21 mouse cellular contexts compared by ENCODE assay signal in the genomic region with DNA sequence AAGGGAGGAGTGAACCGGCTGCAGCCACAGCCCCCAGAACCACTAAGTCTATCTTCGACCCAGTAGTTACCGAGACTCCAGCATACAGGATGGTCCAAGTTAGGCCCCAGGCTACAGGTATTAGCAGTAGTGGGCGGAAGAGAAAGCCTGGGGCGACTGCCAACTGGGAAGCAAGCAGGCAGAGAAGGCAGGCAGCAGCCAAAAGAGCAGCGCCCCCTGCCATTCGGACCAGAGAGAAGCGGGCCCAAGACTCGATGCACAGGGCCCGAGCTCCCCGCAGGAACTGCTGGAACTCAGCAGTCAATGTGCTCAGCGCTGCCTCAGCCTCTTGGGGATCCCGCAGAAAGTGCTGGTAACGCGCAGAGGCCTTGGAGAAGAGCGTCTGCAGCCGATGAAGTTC. TPM values are rescaled to one million over a fixed set of nuclear protein-coding genes. Genes with fewer than 3 reads are reported as not detected.
A peak's percentile ranks its signal among the peaks of the same experiment; 100 is the strongest.
DNase-seq lines count a peak whose midpoint lies in the region; ATAC-seq and TF ChIP-seq lines count a peak whose summit lies in the region.
"Had no signal": no experiment of that assay in that cellular context is flagged by ENCODE, and none has a peak within 500 bp of the region (broad histone marks: within the 10 kb centered on the region; RNA-seq: fewer than 3 reads in every experiment).

No protein-coding gene starts in this region.

- 82% methylated on average over 17 of the region's 17 CpGs for WGBS in liver, embryonic 14.5 days (ENCODE audit: insufficient replicate concordance)
- WGBS in liver, embryonic 12.5 days (ENCODE audit: insufficient replicate concordance) = 89% methylated on average over 17 of the region's 17 CpGs
- WGBS in intestine, embryonic 16.5 days = 81% methylated on average over 17 of the region's 17 CpGs

- H3K27ac ChIP-seq in liver, embryonic 14.5 days = no peak overlapping the region
- H3K27ac ChIP-seq in liver, embryonic 12.5 days = no peak overlapping the region
- H3K27ac ChIP-seq in intestine, embryonic 16.5 days (ENCODE audit: low read length) = no peak overlapping the region
- H3K27ac ChIP-seq: embryonic facial prominence, embryonic 12.5 days; gastrocnemius, adult 2 months; heart, embryonic 13.5 days; hindbrain, embryonic 15.5 days had no signal

- ATAC-seq in liver, embryonic 14.5 days (ENCODE audit: insufficient read depth) = no peak
- no peak for ATAC-seq in liver, embryonic 12.5 days
- ATAC-seq in intestine, embryonic 16.5 days = no peak
- ATAC-seq: CD4-positive, CD25-positive, alpha-beta regulatory T cell, adult 4 months; forebrain, embryonic 16.5 days; intestine, postnatal 0 days had no signal

- H3K9ac ChIP-seq in liver, embryonic 14.5 days (replicated peaks) = no peak overlapping the region
- no peak overlapping the region for H3K9ac ChIP-seq in liver, embryonic 12.5 days
- no peak overlapping the region for H3K9ac ChIP-seq in intestine, embryonic 16.5 days (ENCODE audit: low read depth, low read length)
- H3K9ac ChIP-seq: embryonic facial prominence, embryonic 12.5 days; heart, embryonic 13.5 days; hindbrain, embryonic 15.5 days had no signal

- H3K9me3 ChIP-seq in liver, embryonic 14.5 days (ENCODE audit: control insufficient read depth, low read length) = no peaks in the 10 kb centered on the region
- H3K9me3 ChIP-seq in liver, embryonic 12.5 days (replicated peaks) = no peaks in the 10 kb centered on the region
- H3K9me3 ChIP-seq in E14TG2a.4 (ENCODE audit: low read length) = no peaks in the 10 kb centered on the region
- no peaks in the 10 kb centered on the region for H3K9me3 ChIP-seq in intestine, embryonic 16.5 days (ENCODE audit: control insufficient read depth, low read length)
- H3K9me3 ChIP-seq: embryonic facial prominence, embryonic 12.5 days; G1E; heart, embryonic 13.5 days; hindbrain, embryonic 15.5 days had no signal

- no peak for TF ChIP-seq EP300 in liver, embryonic 14.5 days (IDR thresholded peaks at IDR 0.05; ENCODE audit: low read depth)

- H3K4me2 ChIP-seq in liver, embryonic 14.5 days (ENCODE audit: low read depth) = no peak overlapping the region
- no peak overlapping the region for H3K4me2 ChIP-seq in liver, embryonic 12.5 days
- H3K4me2 ChIP-seq in intestine, embryonic 16.5 days (ENCODE audit: low read depth, low read length) = no peak overlapping the region
- H3K4me2 ChIP-seq: embryonic facial prominence, embryonic 12.5 days; heart, embryonic 13.5 days; hindbrain, embryonic 15.5 days had no signal

- peak; percentile 16; the same call in 1 of the 2 replicates for TF ChIP-seq CTCF in liver, embryonic 14.5 days (IDR thresholded peaks at IDR 0.05; ENCODE audit: low read depth)
- peak; percentile 31 for TF ChIP-seq CTCF in E14TG2a.4 (conservative IDR thresholded peaks at IDR 0.05; ENCODE audit: low read length)

- H3K4me1 ChIP-seq in liver, embryonic 14.5 days (replicated peaks; ENCODE audit: control insufficient read depth in 2 of 2, insufficient read depth in 2 of 2, low read length in 1 of 2) = peaks cover 6 to 12% of the 10 kb centered on the region in 2 experiments
- H3K4me1 ChIP-seq in liver, embryonic 12.5 days = peaks cover 30% of the 10 kb centered on the region
- H3K4me1 ChIP-seq in E14TG2a.4 (replicated peaks; ENCODE audit: low read depth, low read length) = peaks cover 62% of the 10 kb centered on the region
- H3K4me1 ChIP-seq in intestine, embryonic 16.5 days (ENCODE audit: control insufficient read depth, insufficient read depth, low read length) = peaks cover 9% of the 10 kb centered on the region

- DNase-seq in liver, embryonic 14.5 days (ENCODE audit: low read depth in 3 of 3, low spot score in 3 of 3) = no peak
- DNase-seq in ES-CJ7 (ENCODE audit: low read depth, low spot score) (peak; percentile 74), ZHBTc4 (ENCODE audit: low read depth, low spot score) (peak; percentile 74), adipocyte (ENCODE audit: low spot score) (no peak)
- DNase-seq in c-Kit-positive CD71-positive TER-119-positive erythroid progenitor cells, embryonic 14.5 days (ENCODE audit: low spot score) = no peak
- DNase-seq: adrenal gland, adult 8-10 months; adrenal gland, postnatal 36 days; B cell, adult 2 months; gastrocnemius, adult 2 months; gastrocnemius, postnatal 36 days; heart, postnatal 36 days had no signal

- no peaks in the 10 kb centered on the region for H3K27me3 ChIP-seq in liver, embryonic 14.5 days (ENCODE audit: control insufficient read depth, insufficient read depth, low read length)
- no peaks in the 10 kb centered on the region for H3K27me3 ChIP-seq in liver, embryonic 12.5 days (replicated peaks)
- no peaks in the 10 kb centered on the region for H3K27me3 ChIP-seq in E14TG2a.4 (ENCODE audit: insufficient read depth, low read length)
- H3K27me3 ChIP-seq in intestine, embryonic 16.5 days (replicated peaks; ENCODE audit: control insufficient read depth, insufficient read depth, low read length) = no peaks in the 10 kb centered on the region
- H3K27me3 ChIP-seq: embryonic facial prominence, embryonic 12.5 days; heart, embryonic 13.5 days; hindbrain, embryonic 15.5 days had no signal

- peaks cover 14% of the 10 kb centered on the region for H3K36me3 ChIP-seq in liver, embryonic 14.5 days (replicated peaks; ENCODE audit: control insufficient read depth, insufficient read depth, low read depth)
- H3K36me3 ChIP-seq in liver, embryonic 12.5 days = peaks cover 80% of the 10 kb centered on the region
- peaks cover 84% of the 10 kb centered on the region for H3K36me3 ChIP-seq in E14TG2a.4 (ENCODE audit: insufficient read depth, low read length)
- H3K36me3 ChIP-seq in intestine, embryonic 16.5 days (ENCODE audit: control insufficient read depth, insufficient read depth, low read length) = peaks cover 16% of the 10 kb centered on the region

- no peak overlapping the region for H3K4me3 ChIP-seq in liver, embryonic 14.5 days (ENCODE audit: insufficient read depth in 1 of 2, low read depth in 2 of 2, low read length in 2 of 2)
- H3K4me3 ChIP-seq in liver, embryonic 12.5 days = no peak overlapping the region
- H3K4me3 ChIP-seq in E14TG2a.4 (replicated peaks; ENCODE audit: low read length) = peak overlapping the region; percentile 53
- H3K4me3 ChIP-seq in intestine, embryonic 16.5 days (ENCODE audit: low read length) = no peak overlapping the region
- H3K4me3 ChIP-seq: embryonic facial prominence, embryonic 12.5 days; gastrocnemius, adult 2 months; heart, embryonic 13.5 days; hindbrain, embryonic 15.5 days had no signal

RNA-seq across cellular contexts. Expression of a gene that starts 4.3 kb away (rescaled TPM):
- 9.2 and 10.4 TPM in 2 replicates for polyA plus RNA-seq in liver, embryonic 14.5 days (2012; rRNA removed)
- polyA plus RNA-seq in liver, embryonic 14.5 days (2014; fragmentation: Nextera tagmentation; extraction: Ambion mirVana) = 8.3 and 11.0 TPM in 2 replicates
- polyA plus RNA-seq in liver, embryonic 12.5 days (2016; fragmentation: Nextera tagmentation; extraction: Ambion mirVana) = 16.8 and 19.4 TPM in 2 replicates
- polyA plus RNA-seq in intestine, embryonic 16.5 days (2015; fragmentation: Nextera tagmentation; extraction: Ambion mirVana) = 29.6 and 30.3 TPM in 2 replicates

RNA-seq across cellular contexts. Expression of a gene that starts 10.2 kb away (rescaled TPM):
- polyA plus RNA-seq in liver, embryonic 14.5 days (2012; rRNA removed) = 55.8 and 83.2 TPM in 2 replicates
- polyA plus RNA-seq in liver, embryonic 14.5 days (2014; fragmentation: Nextera tagmentation; extraction: Ambion mirVana) = 200 and 229 TPM in 2 replicates
- 280 and 292 TPM in 2 replicates for polyA plus RNA-seq in liver, embryonic 12.5 days (2016; fragmentation: Nextera tagmentation; extraction: Ambion mirVana)
- 306 and 324 TPM in 2 replicates for polyA plus RNA-seq in intestine, embryonic 16.5 days (2015; fragmentation: Nextera tagmentation; extraction: Ambion mirVana)

RNA-seq across cellular contexts. Expression of a gene that starts 11.0 kb away (rescaled TPM):
- polyA plus RNA-seq in liver, embryonic 14.5 days (2012; rRNA removed) = 8.2 and 9.9 TPM in 2 replicates
- polyA plus RNA-seq in liver, embryonic 14.5 days (2014; fragmentation: Nextera tagmentation; extraction: Ambion mirVana) = 8.3 and 10.0 TPM in 2 replicates
- 12.3 and 13.6 TPM in 2 replicates for polyA plus RNA-seq in liver, embryonic 12.5 days (2016; fragmentation: Nextera tagmentation; extraction: Ambion mirVana)
- 16.1 and 16.2 TPM in 2 replicates for polyA plus RNA-seq in intestine, embryonic 16.5 days (2015; fragmentation: Nextera tagmentation; extraction: Ambion mirVana)

RNA-seq across cellular contexts. Expression of a gene that starts 21.0 kb away (rescaled TPM):
- 48.9 and 80.0 TPM in 2 replicates for polyA plus RNA-seq in liver, embryonic 14.5 days (2012; rRNA removed)
- 176 and 191 TPM in 2 replicates for polyA plus RNA-seq in liver, embryonic 14.5 days (2014; fragmentation: Nextera tagmentation; extraction: Ambion mirVana)
- 354 and 366 TPM in 2 replicates for polyA plus RNA-seq in liver, embryonic 12.5 days (2016; fragmentation: Nextera tagmentation; extraction: Ambion mirVana)
- 448 and 464 TPM in 2 replicates for polyA plus RNA-seq in intestine, embryonic 16.5 days (2015; fragmentation: Nextera tagmentation; extraction: Ambion mirVana)

RNA-seq across cellular contexts. Expression of a gene that starts 24.7 kb away (rescaled TPM):
- 22.2 and 25.8 TPM in 2 replicates for polyA plus RNA-seq in liver, embryonic 14.5 days (2012; rRNA removed)
- polyA plus RNA-seq in liver, embryonic 14.5 days (2014; fragmentation: Nextera tagmentation; extraction: Ambion mirVana) = 16.9 and 20.9 TPM in 2 replicates
- polyA plus RNA-seq in liver, embryonic 12.5 days (2016; fragmentation: Nextera tagmentation; extraction: Ambion mirVana) = 28.9 and 32.2 TPM in 2 replicates
- polyA plus RNA-seq in intestine, embryonic 16.5 days (2015; fragmentation: Nextera tagmentation; extraction: Ambion mirVana) = 6.7 and 8.6 TPM in 2 replicates

Comparison
In these comparisons a context has a peak if more than half of its experiments do, and no peak if none do; other contexts are left out.
1. DNase-seq: peak in ES-CJ7 (single experiment) and ZHBTc4 (single experiment); none in liver, embryonic 14.5 days (0 of 3), c-Kit-positive CD71-positive TER-119-positive erythroid progenitor cells, embryonic 14.5 days (single experiment) and adipocyte (single experiment).